Mouse (Mus musculus): ENCODE results near the gene Trak1.

DNA sequence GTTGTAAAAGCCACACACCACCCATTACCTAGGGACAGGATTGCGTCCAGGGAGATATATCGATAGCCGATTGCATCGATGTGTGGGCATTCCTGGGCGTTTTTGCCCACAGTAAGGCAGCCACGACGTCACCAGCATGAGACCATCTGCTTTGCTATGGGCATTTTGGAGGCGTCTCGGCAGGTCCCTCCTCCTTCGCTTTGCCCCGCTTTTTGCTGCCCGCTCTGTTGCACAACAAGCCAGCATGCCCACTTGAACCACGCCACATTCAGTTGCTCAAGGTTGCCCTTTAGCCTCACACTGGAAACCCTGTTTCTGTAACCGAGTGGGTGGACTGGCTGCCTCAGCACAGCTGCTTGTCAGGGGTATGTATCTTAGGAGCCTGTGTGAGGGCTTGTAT is 85.3 kb downstream of the Trak1 start:
- TF ChIP-seq CTCF (conservative IDR thresholded peaks at IDR 0.05 in 1 of 2, IDR thresholded peaks at IDR 0.05 in 1 of 2; ENCODE audit: low read depth in 2 of 2, low read length in 2 of 2) (no peak), TBP (conservative IDR thresholded peaks at IDR 0.05; ENCODE audit: low read depth, low read length) (no peak), EP300 (IDR thresholded peaks at IDR 0.05; ENCODE audit: low read length) (no peak), POLR2A (IDR thresholded peaks at IDR 0.05; ENCODE audit: low read depth, low read length) (no peak), JUN (IDR thresholded peaks at IDR 0.05; ENCODE audit: insufficient read depth, low read depth, low read length) (no peak), HCFC1 (IDR thresholded peaks at IDR 0.05; ENCODE audit: low read depth, low read length) (no peak), ZMIZ1 (IDR thresholded peaks at IDR 0.05; ENCODE audit: low read depth, low read length) (no peak), POLR2AphosphoS2 (IDR thresholded peaks at IDR 0.05; ENCODE audit: low read depth, low read length) (no peak), MYC (IDR thresholded peaks at IDR 0.05; ENCODE audit: low read depth, low read length) (no peak), MXI1 (IDR thresholded peaks at IDR 0.05; ENCODE audit: low read depth, low read length) (no peak), MAX (IDR thresholded peaks at IDR 0.05; ENCODE audit: low read length) (no peak)
